8 mouse cellular contexts compared by ENCODE assay signal in the genomic region with DNA sequence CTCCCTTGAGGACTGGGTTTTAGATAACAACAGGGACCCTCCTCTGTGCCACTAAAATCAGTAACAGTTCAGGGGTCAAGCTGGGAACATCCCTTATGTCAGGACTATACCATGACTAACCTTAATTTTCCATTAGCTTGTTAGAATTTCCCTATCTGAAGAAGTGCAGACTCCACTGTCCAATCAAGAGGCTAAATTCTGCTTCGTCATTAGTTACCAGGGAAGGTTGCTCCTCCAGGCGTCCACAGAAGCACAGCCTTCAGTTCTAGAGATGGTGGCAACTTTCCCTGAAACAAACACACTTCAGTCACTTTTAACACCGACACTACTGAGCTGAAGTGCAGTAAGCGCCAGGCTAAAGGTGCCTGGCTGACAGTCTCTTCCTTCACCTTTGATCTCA. TPM values are rescaled to one million over a fixed set of nuclear protein-coding genes. Genes with fewer than 3 reads are reported as not detected.
DNase-seq lines count a peak whose midpoint lies in the region; ATAC-seq lines count a peak whose summit lies in the region.
"Had no signal": no experiment of that assay in that cellular context is flagged by ENCODE, and none has a peak within 500 bp of the region (broad histone marks: within the 10 kb centered on the region; RNA-seq: fewer than 3 reads in every experiment).

No protein-coding gene starts in this region.

- H3K27ac ChIP-seq in midbrain, embryonic 16.5 days (ENCODE audit: low read length) = no peak overlapping the region
- H3K27ac ChIP-seq in midbrain, embryonic 13.5 days = no peak overlapping the region
- H3K27ac ChIP-seq in embryonic facial prominence, embryonic 11.5 days (replicated peaks; ENCODE audit: low read depth, low read length) = no peak overlapping the region
- H3K27ac ChIP-seq: embryonic facial prominence, embryonic 13.5 days had no signal

- H3K4me3 ChIP-seq in midbrain, embryonic 16.5 days (ENCODE audit: low read depth, low read length) = no peak overlapping the region
- no peak overlapping the region for H3K4me3 ChIP-seq in midbrain, embryonic 13.5 days (replicated peaks)
- H3K4me3 ChIP-seq in embryonic facial prominence, embryonic 11.5 days (ENCODE audit: low read depth, low read length) = no peak overlapping the region
- H3K4me3 ChIP-seq: embryonic facial prominence, embryonic 13.5 days had no signal

- 0 out of 2 replicates have a peak, but pooled peaks cover 3% of the 10 kb centered on the region for H3K4me1 ChIP-seq in midbrain, embryonic 16.5 days (ENCODE audit: control insufficient read depth, insufficient read depth, low read length)
- peaks cover 3% of the 10 kb centered on the region; the same call in 1 of the 2 replicates for H3K4me1 ChIP-seq in midbrain, embryonic 13.5 days (replicated peaks)
- H3K4me1 ChIP-seq in embryonic facial prominence, embryonic 11.5 days (ENCODE audit: control insufficient read depth, insufficient read depth, low read length) = no peaks in the 10 kb centered on the region
- H3K4me1 ChIP-seq: embryonic facial prominence, embryonic 13.5 days had no signal

- no peaks in the 10 kb centered on the region for H3K36me3 ChIP-seq in midbrain, embryonic 16.5 days (ENCODE audit: control insufficient read depth, insufficient read depth, low read length)
- H3K36me3 ChIP-seq in midbrain, embryonic 13.5 days = no peaks in the 10 kb centered on the region
- H3K36me3 ChIP-seq in embryonic facial prominence, embryonic 11.5 days (replicated peaks; ENCODE audit: control insufficient read depth, insufficient read depth, low read depth, low read length) = no peaks in the 10 kb centered on the region
- H3K36me3 ChIP-seq: embryonic facial prominence, embryonic 13.5 days had no signal

- intact Hi-C loops in left cerebral cortex, postnatal 10 days (cut with DNase I) = no loop called here

- ATAC-seq in midbrain, embryonic 16.5 days = peak; percentile 23; the same call in 1 of the 2 replicates
- ATAC-seq in midbrain, embryonic 13.5 days = no peak
- ATAC-seq in embryonic facial prominence, embryonic 11.5 days (replicated peaks; ENCODE audit: insufficient number of reproducible peaks, low FRiP score, low TSS enrichment, low read depth) = no peak

- H3K4me2 ChIP-seq in midbrain, embryonic 16.5 days (ENCODE audit: low read length) = no peak overlapping the region
- no peak overlapping the region for H3K4me2 ChIP-seq in midbrain, embryonic 13.5 days (replicated peaks)
- no peak overlapping the region for H3K4me2 ChIP-seq in embryonic facial prominence, embryonic 11.5 days (ENCODE audit: low read depth, low read length)
- H3K4me2 ChIP-seq: embryonic facial prominence, embryonic 13.5 days had no signal

- no peaks in the 10 kb centered on the region for H3K9me3 ChIP-seq in midbrain, embryonic 16.5 days (replicated peaks; ENCODE audit: control insufficient read depth, low read length, poor library complexity, severe bottlenecking)
- H3K9me3 ChIP-seq in midbrain, embryonic 13.5 days = no peaks in the 10 kb centered on the region
- no peaks in the 10 kb centered on the region for H3K9me3 ChIP-seq in embryonic facial prominence, embryonic 11.5 days (replicated peaks; ENCODE audit: control insufficient read depth, low read length)
- H3K9me3 ChIP-seq: embryonic facial prominence, embryonic 13.5 days had no signal

- DNase-seq in adrenal gland, adult (ENCODE audit: inconsistent age in 2 of 2, low spot score in 1 of 2) = peak; percentile 72 to 95
- DNase-seq in embryonic facial prominence, embryonic 11.5 days (ENCODE audit: low spot score) = peak; percentile 62
- DNase-seq in kidney, adult 11 months = peak; percentile 71
- DNase-seq in left cerebral cortex, postnatal 10 days (ENCODE audit: extremely low spot score in 1 of 2, low spot score in 2 of 2) = peak; percentile 58 to 77
- DNase-seq in right cerebral cortex, adult 2 months (ENCODE audit: low spot score in 2 of 2) = peak; percentile 77 to 79

- 32% methylated on average over 4 of the region's 4 CpGs for WGBS in midbrain, embryonic 16.5 days
- WGBS in midbrain, embryonic 13.5 days = 38% methylated on average over 4 of the region's 4 CpGs
- 22% methylated on average over 4 of the region's 4 CpGs for WGBS in embryonic facial prominence, embryonic 11.5 days

- no peaks in the 10 kb centered on the region for H3K27me3 ChIP-seq in midbrain, embryonic 16.5 days (ENCODE audit: control insufficient read depth, insufficient read depth, low read depth, low read length)
- H3K27me3 ChIP-seq in midbrain, embryonic 13.5 days = peaks cover 7% of the 10 kb centered on the region; the same call in 1 of the 2 replicates
- no peaks in the 10 kb centered on the region for H3K27me3 ChIP-seq in embryonic facial prominence, embryonic 11.5 days (ENCODE audit: control insufficient read depth, insufficient read depth, low read length)

- no peak overlapping the region for H3K9ac ChIP-seq in midbrain, embryonic 16.5 days (ENCODE audit: low read depth, low read length)
- no peak overlapping the region for H3K9ac ChIP-seq in midbrain, embryonic 13.5 days (replicated peaks)
- no peak overlapping the region for H3K9ac ChIP-seq in embryonic facial prominence, embryonic 11.5 days (replicated peaks; ENCODE audit: low read length)
- H3K9ac ChIP-seq: embryonic facial prominence, embryonic 13.5 days had no signal

RNA-seq across cellular contexts. Expression of a gene that starts 0.9 kb away (rescaled TPM):
- polyA plus RNA-seq in midbrain, embryonic 16.5 days (2015; fragmentation: Nextera tagmentation; extraction: Ambion mirVana) = 1.9 and 2.8 TPM in 2 replicates
- 1.7 and 2.1 TPM in 2 replicates for polyA plus RNA-seq in midbrain, embryonic 13.5 days (2015; fragmentation: Nextera tagmentation; extraction: Ambion mirVana)
- 1.2 and 1.5 TPM in 2 replicates for polyA plus RNA-seq in embryonic facial prominence, embryonic 11.5 days (2014; fragmentation: Nextera tagmentation; extraction: Ambion mirVana)
- total RNA-seq in left cerebral cortex, postnatal 10 days (2021) = 1 to 10 TPM; 1.0 to 1.4 TPM

RNA-seq across cellular contexts. Expression of a gene that starts 17.1 kb away (rescaled TPM):
- 0.44 TPM in 1 of 2 replicates, not detected in the other for polyA plus RNA-seq in midbrain, embryonic 16.5 days (2015; fragmentation: Nextera tagmentation; extraction: Ambion mirVana)
- polyA plus RNA-seq in midbrain, embryonic 13.5 days (2015; fragmentation: Nextera tagmentation; extraction: Ambion mirVana) = 0.28 and 0.41 TPM in 2 replicates
- not detected in 2 replicates for polyA plus RNA-seq in embryonic facial prominence, embryonic 11.5 days (2014; fragmentation: Nextera tagmentation; extraction: Ambion mirVana)
- under 1 TPM; 0.71 TPM for total RNA-seq in left cerebral cortex, postnatal 10 days (2021)

RNA-seq across cellular contexts. Expression of a gene that starts 20.7 kb away (rescaled TPM):
- 0.09 and 0.29 TPM in 2 replicates for polyA plus RNA-seq in midbrain, embryonic 16.5 days (2015; fragmentation: Nextera tagmentation; extraction: Ambion mirVana)
- polyA plus RNA-seq in midbrain, embryonic 13.5 days (2015; fragmentation: Nextera tagmentation; extraction: Ambion mirVana) = 0.12 TPM in 1 of 2 replicates, not detected in the other
- not detected in 2 replicates for polyA plus RNA-seq in embryonic facial prominence, embryonic 11.5 days (2014; fragmentation: Nextera tagmentation; extraction: Ambion mirVana)
- total RNA-seq in left cerebral cortex, postnatal 10 days (2021) = not detected
- polyA plus RNA-seq: embryonic facial prominence, embryonic 13.5 days had no signal

RNA-seq across cellular contexts. Expression of a gene that starts 47.3 kb away (rescaled TPM):
- polyA plus RNA-seq in midbrain, embryonic 16.5 days (2015; fragmentation: Nextera tagmentation; extraction: Ambion mirVana) = 1.1 TPM in 2 replicates
- polyA plus RNA-seq in midbrain, embryonic 13.5 days (2015; fragmentation: Nextera tagmentation; extraction: Ambion mirVana) = 1.7 and 2.1 TPM in 2 replicates
- 3.5 and 3.8 TPM in 2 replicates for polyA plus RNA-seq in embryonic facial prominence, embryonic 11.5 days (2014; fragmentation: Nextera tagmentation; extraction: Ambion mirVana)
- total RNA-seq in left cerebral cortex, postnatal 10 days (2021) = 1 to 10 TPM; 1.3 to 1.4 TPM

RNA-seq across cellular contexts. Expression of a gene that starts 49.9 kb away (rescaled TPM):
- polyA plus RNA-seq in midbrain, embryonic 16.5 days (2015; fragmentation: Nextera tagmentation; extraction: Ambion mirVana) = 0.06 TPM in 1 of 2 replicates, not detected in the other
- not detected in 2 replicates for polyA plus RNA-seq in midbrain, embryonic 13.5 days (2015; fragmentation: Nextera tagmentation; extraction: Ambion mirVana)
- 0.08 TPM in 1 of 2 replicates, not detected in the other for polyA plus RNA-seq in embryonic facial prominence, embryonic 11.5 days (2014; fragmentation: Nextera tagmentation; extraction: Ambion mirVana)
- under 1 TPM; 0.43 to 0.87 TPM for total RNA-seq in left cerebral cortex, postnatal 10 days (2021)
